Mouse (Mus musculus) stomach, postnatal 0 days (tissue): ENCODE measurements around the gene Cbx7. TPM values are rescaled to one million over a fixed set of nuclear protein-coding genes. Genes with fewer than 3 reads are reported as not detected.

Source experiments
- ATAC-seq: fragments of 200-750 bp; cut with Nextera tagmentation; 2 replicates; pipeline ENCODE4 v1.8.0; 2017; ENCODE audit not compliant: low FRiP score, low TSS enrichment
- DNase-seq: peaks from one replicate; pipeline ENCODE4 v3.0.0-alpha.2; 2016; ENCODE audit warnings: low spot score
- H3K27ac ChIP-seq: fragments of 300-500 bp; sonication (generic); replicated peaks from 2 replicates; pipeline ENCODE4 v1.5.1; 2014; ENCODE audit warnings: mild to moderate bottlenecking, control low read depth
- H3K27me3 ChIP-seq: fragments of 300-500 bp; sonication (generic); 2 replicates; pipeline ENCODE4 v1.6.1; 2014; ENCODE audit warnings: low read length; ENCODE audit not compliant: control insufficient read depth, insufficient read depth
- H3K36me3 ChIP-seq: fragments of 300-500 bp; sonication (generic); 2 replicates; pipeline ENCODE4 v1.6.1; 2014; ENCODE audit warnings: low read length, mixed read lengths; ENCODE audit not compliant: control insufficient read depth, insufficient read depth
- H3K4me1 ChIP-seq: fragments of 300-500 bp; sonication (generic); replicated peaks from 2 replicates; pipeline ENCODE4 v1.6.1; 2014; ENCODE audit warnings: antibody characterized with exemption; ENCODE audit not compliant: control insufficient read depth, insufficient read depth
- H3K4me2 ChIP-seq: fragments of 300-500 bp; sonication (generic); replicated peaks from 2 replicates; pipeline ENCODE4 v1.6.1; 2014; ENCODE audit warnings: low read depth, mild to moderate bottlenecking, control low read depth, moderate library complexity
- H3K4me3 ChIP-seq: fragments of 300-500 bp; sonication (generic); 2 replicates; pipeline ENCODE4 v1.5.1; 2014; ENCODE audit warnings: low read depth, low read length, control low read depth
- H3K9ac ChIP-seq: fragments of 300-500 bp; sonication (generic); 2 replicates; pipeline ENCODE4 v1.6.1; 2014; ENCODE audit warnings: mild to moderate bottlenecking, low read length, control low read depth, mixed read lengths
- H3K9me3 ChIP-seq: fragments of 300-500 bp; sonication (generic); 2 replicates; pipeline ENCODE4 v1.6.1; 2016; ENCODE audit warnings: low read length; ENCODE audit not compliant: control insufficient read depth
- CTCF ChIP-seq: IDR thresholded peaks from 2 replicates; pipeline ENCODE4 v1.5.1; 2016; ENCODE audit warnings: antibody characterized with exemption, low read depth, mild to moderate bottlenecking, moderate library complexity
- EP300 ChIP-seq: optimal IDR thresholded peaks from 2 replicates; pipeline ENCODE3; 2016; ENCODE audit warnings: antibody characterized with exemption
- WGBS: fragments of 180-500 bp; shearing (Covaris S2); extraction: QIAGEN DNeasy Blood & Tissue Kit; methylation state at CpG from one replicate; pipeline ENCODE4 v1.1.7; 2014; 5-methylcytosine and 5-hydroxymethylcytosine counted together
- polyA plus RNA-seq: library from polyadenylated mRNA; unstranded; fragments of >200 nt; fragmentation: Nextera tagmentation; extraction: Ambion mirVana; gene quantifications from 2 replicates; pipeline ENCODE4 v1.2.1, GENCODE M21; 2015

The Cbx7 gene
- polyA plus RNA-seq, 1 experiment from 2014 or later: 4.8 TPM

DNA sequence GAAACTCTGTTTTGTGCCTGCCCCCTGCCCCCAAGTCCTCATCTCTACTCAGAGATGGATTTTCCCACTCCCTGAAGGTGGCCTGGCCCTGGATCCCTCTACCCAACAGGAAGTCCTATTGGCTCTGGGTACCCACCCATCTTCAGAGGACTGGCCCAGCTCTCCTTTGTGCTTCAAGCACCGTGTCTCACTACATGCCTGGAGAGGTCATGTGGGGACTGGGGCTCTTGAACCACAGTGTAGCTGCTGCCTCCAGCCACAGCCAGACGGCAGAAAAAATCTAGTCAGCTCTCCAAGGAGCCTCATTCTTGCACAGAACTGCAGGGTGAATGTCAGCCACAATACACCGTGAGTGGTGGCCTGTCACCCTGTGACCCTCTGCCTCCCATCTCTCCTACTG is 27.1 kb upstream of the Cbx7 start:
- H3K4me1 ChIP-seq: no peaks in the 10 kb centered on the region
- H3K9ac ChIP-seq: no peak overlapping the region
- no peak for TF ChIP-seq CTCF
- TF ChIP-seq EP300: no peak
- DNase-seq (no peak), ATAC-seq (no peak)
- H3K9me3 ChIP-seq: no peaks in the 10 kb centered on the region
- no peak overlapping the region for H3K4me2 ChIP-seq
- 70% methylated on average over 3 of the region's 3 CpGs for WGBS
- no peaks in the 10 kb centered on the region for H3K27me3 ChIP-seq
- H3K36me3 ChIP-seq: peaks cover 2% of the 10 kb centered on the region; the same call in 1 of the 2 replicates
- H3K27ac ChIP-seq: no peak overlapping the region
- H3K4me3 ChIP-seq: no peak overlapping the region

DNA sequence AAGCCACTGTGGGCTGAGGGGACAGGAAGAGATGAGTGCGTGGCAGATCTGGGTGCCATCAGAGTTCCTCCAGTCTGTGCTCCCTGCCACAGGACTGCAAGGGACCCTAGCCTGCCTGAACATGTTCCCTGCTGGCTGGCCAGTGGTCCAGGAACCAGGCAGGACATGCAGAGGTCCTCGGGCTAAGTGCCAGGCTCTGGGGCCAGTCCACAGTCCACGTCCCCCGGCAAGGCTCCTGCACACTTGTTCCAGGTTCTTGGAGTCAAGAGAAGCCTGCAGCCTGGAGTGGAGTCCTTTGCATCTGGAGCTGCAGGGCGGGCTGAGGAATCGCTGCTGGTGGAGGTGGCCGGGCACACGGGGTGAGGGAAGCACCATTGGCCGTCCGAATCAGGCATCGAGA is 25.9 kb upstream of the Cbx7 start:
- H3K4me1 ChIP-seq: no peaks in the 10 kb centered on the region
- no peak overlapping the region for H3K27ac ChIP-seq
- WGBS: 90% methylated on average over 11 of the region's 11 CpGs
- no peak for TF ChIP-seq CTCF
- TF ChIP-seq EP300: no peak
- no peak overlapping the region for H3K9ac ChIP-seq
- no peaks in the 10 kb centered on the region for H3K9me3 ChIP-seq
- ATAC-seq (no peak), DNase-seq (no peak)
- H3K36me3 ChIP-seq: peaks cover 2% of the 10 kb centered on the region; the same call in 1 of the 2 replicates
- no peaks in the 10 kb centered on the region for H3K27me3 ChIP-seq
- H3K4me3 ChIP-seq: no peak overlapping the region
- H3K4me2 ChIP-seq: no peak overlapping the region

DNA sequence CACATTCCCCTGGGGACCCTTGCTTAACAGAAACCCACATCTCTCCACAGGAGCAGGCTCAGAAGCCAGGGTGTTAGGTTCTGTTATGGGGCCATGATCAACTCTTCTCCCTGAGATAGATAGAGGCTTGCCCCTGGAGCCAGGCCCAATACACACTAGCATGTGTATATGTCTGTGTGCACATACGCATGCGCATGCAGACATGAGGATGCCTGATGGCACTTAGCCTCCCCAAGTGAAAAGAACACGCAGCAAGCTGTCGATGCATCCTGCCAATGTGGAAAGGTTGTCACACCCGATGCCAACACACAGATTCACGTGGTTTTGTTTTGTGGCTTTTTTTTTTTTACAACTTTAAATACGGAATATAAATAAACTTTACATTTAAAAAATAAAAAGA is 24.6 kb upstream of the Cbx7 start:
- H3K27me3 ChIP-seq: no peaks in the 10 kb centered on the region
- no peaks in the 10 kb centered on the region for H3K4me1 ChIP-seq
- WGBS: 90% methylated on average over 7 of the region's 7 CpGs
- no peak overlapping the region for H3K9ac ChIP-seq
- no peak overlapping the region for H3K27ac ChIP-seq
- ATAC-seq (no peak), DNase-seq (no peak)
- H3K36me3 ChIP-seq: peaks cover 2% of the 10 kb centered on the region; the same call in 1 of the 2 replicates
- TF ChIP-seq CTCF (no peak), EP300 (no peak)
- H3K4me3 ChIP-seq: no peak overlapping the region
- H3K9me3 ChIP-seq: no peaks in the 10 kb centered on the region
- no peak overlapping the region for H3K4me2 ChIP-seq

DNA sequence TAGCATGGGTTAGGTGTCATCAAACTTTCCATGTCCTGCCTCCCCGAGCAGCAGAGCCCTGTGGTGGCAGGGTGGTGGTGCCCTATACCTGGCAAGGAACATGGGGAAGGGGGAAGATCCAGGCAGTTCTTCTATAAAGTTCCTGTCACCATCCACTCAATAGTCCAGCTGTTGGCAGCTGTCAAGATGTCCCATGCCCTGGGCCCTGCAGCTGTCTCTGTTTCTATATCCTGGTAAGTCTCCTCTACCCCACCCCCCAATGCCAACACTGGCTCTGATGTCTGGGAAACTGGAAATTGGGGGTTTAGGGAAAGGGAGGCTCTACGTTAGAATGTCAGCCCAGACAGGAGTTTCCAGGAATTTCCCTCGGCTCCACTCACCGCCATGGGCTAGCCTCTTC is 23.6 kb upstream of the Cbx7 start:
- H3K4me2 ChIP-seq: no peak overlapping the region
- ATAC-seq (no peak), DNase-seq (no peak)
- H3K27me3 ChIP-seq: no peaks in the 10 kb centered on the region
- no peaks in the 10 kb centered on the region for H3K4me1 ChIP-seq
- no peak for TF ChIP-seq EP300
- TF ChIP-seq CTCF: no peak
- H3K27ac ChIP-seq: no peak overlapping the region
- no peak overlapping the region for H3K9ac ChIP-seq
- H3K9me3 ChIP-seq: no peaks in the 10 kb centered on the region
- no peak overlapping the region for H3K4me3 ChIP-seq
- peaks cover 2% of the 10 kb centered on the region; the same call in 1 of the 2 replicates for H3K36me3 ChIP-seq
- 71% methylated on average over 4 of the region's 4 CpGs for WGBS

- 65% methylated on average over 8 of the region's 8 CpGs for whole genome bisulfite sequencing
- no peaks in the 10 kb centered on the region for H3K27me3 ChIP-seq
- no peak for ATAC-seq
Measured at GRCm38 (mm10) chr15:79986182-79986581, 15.3 kb upstream of the Cbx7 start.

DNA sequence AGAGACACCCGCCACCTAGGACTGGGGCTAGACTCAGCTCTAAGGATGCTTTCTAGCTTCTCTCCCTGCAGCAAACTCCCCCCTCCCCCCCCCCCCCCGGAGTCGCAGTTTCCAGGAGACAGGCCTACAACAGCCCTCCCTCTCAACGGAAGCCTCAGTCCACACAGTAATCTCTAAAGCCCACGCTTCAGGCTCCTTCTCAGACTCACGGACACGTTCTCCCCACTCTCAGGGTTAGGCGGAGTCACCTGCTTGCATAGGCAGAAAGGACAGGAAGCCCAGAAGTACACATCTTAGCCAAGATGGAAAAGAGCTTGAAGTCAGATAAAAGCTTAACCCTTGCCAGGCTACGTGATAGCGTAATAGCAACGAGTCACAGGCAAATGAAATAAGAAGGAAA is 14.6 kb upstream of the Cbx7 start:
- Histone ChIP-seq H3K4me2 (no peak overlapping the region), H3K36me3 (no peaks in the 10 kb centered on the region), H3K4me3 (no peak overlapping the region), H3K9me3 (no peaks in the 10 kb centered on the region), H3K27me3 (no peaks in the 10 kb centered on the region), H3K4me1 (no peaks in the 10 kb centered on the region), H3K27ac (no peak overlapping the region), H3K9ac (no peak overlapping the region)
- DNase-seq: no peak
- TF ChIP-seq EP300: no peak
- no peak for TF ChIP-seq CTCF
- WGBS: 41% methylated on average over 11 of the region's 11 CpGs
- no peak for ATAC-seq

More at GRCm38 (mm10) chr15:79986182-79986581, 15.3 kb upstream of the Cbx7 start:
- Histone ChIP-seq H3K36me3 (no peaks in the 10 kb centered on the region), H3K4me1 (no peaks in the 10 kb centered on the region), H3K4me2 (no peak overlapping the region), H3K9me3 (no peaks in the 10 kb centered on the region), H3K27ac (0 out of 2 replicates have a peak overlapping the region, but pooled peaks have one; percentile 2), H3K9ac (peak overlapping the region; percentile 18; the same call in 1 of the 2 replicates), H3K4me3 (no peak overlapping the region)
- no peak for DNase-seq
- no peak for TF ChIP-seq EP300
- no peak for TF ChIP-seq CTCF
